Comparison of ENCODE assay signal across 9 mouse cellular contexts in the genomic region with DNA sequence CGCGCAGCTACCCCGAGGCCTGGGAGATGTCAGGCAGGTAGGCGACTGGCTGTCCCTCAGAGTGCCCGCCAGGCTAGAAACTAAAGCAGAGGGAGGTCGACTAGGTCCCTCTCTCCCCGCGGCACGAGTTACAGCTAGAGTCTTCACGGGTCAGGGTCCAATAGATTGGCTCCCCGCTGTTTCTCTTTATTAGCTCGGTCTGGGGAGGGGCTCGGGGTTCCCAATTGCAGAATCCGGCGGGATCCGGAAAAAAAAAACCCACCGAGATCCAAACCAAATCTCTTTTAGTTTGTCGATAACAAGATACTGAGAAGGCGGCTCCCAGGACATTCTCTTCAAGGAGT. TPM values are rescaled to one million over a fixed set of nuclear protein-coding genes. Genes with fewer than 3 reads are reported as not detected.
DNase-seq lines count a peak whose midpoint lies in the region; ATAC-seq lines count a peak whose summit lies in the region.
"Had no signal": no experiment of that assay in that cellular context is flagged by ENCODE, and none has a peak within 500 bp of the region (broad histone marks: within the 10 kb centered on the region; RNA-seq: fewer than 3 reads in every experiment).

No protein-coding gene starts in this region.

- no peak overlapping the region for H3K27ac ChIP-seq in heart, embryonic 14.5 days (replicated peaks in 1 of 2; ENCODE audit: control insufficient read depth in 1 of 2, insufficient read depth in 1 of 2, low read depth in 2 of 2, low read length in 2 of 2)
- no peak overlapping the region for H3K27ac ChIP-seq in hindbrain, embryonic 11.5 days (ENCODE audit: low read depth, low read length)
- H3K27ac ChIP-seq in midbrain, embryonic 10.5 days (replicated peaks): no peak overlapping the region; the same call in 1 of the 2 replicates

- peaks cover 4 to 23% of the 10 kb centered on the region in 2 experiments; a peak in 3 of 4 replicates for H3K4me1 ChIP-seq in heart, embryonic 14.5 days (ENCODE audit: control insufficient read depth in 2 of 2, insufficient read depth in 2 of 2, low read length in 2 of 2)
- peaks cover 8% of the 10 kb centered on the region; the same call in 1 of the 2 replicates for H3K4me1 ChIP-seq in hindbrain, embryonic 11.5 days (replicated peaks; ENCODE audit: control insufficient read depth, insufficient read depth, low read length)
- H3K4me1 ChIP-seq in midbrain, embryonic 10.5 days: peaks cover 25% of the 10 kb centered on the region

- peak overlapping the region; percentile 64 for H3K9ac ChIP-seq in heart, embryonic 14.5 days (ENCODE audit: low read length)
- H3K9ac ChIP-seq in hindbrain, embryonic 11.5 days (ENCODE audit: low read depth, low read length): 0 out of 2 replicates have a peak overlapping the region, but pooled peaks have one; percentile 37

- no peak for ATAC-seq in heart, embryonic 14.5 days (ENCODE audit: insufficient number of reproducible peaks, insufficient read depth, low FRiP score, low read depth)
- ATAC-seq in hindbrain, embryonic 11.5 days (ENCODE audit: low FRiP score): peak; percentile 49; the same call in 1 of the 2 replicates

- H3K27me3 ChIP-seq in heart, embryonic 14.5 days (ENCODE audit: control insufficient read depth, insufficient read depth, low read length): peaks cover 62% of the 10 kb centered on the region
- peaks cover 56% of the 10 kb centered on the region for H3K27me3 ChIP-seq in hindbrain, embryonic 11.5 days (ENCODE audit: control insufficient read depth, insufficient read depth, low read length)
- H3K27me3 ChIP-seq in midbrain, embryonic 10.5 days (ENCODE audit: low read depth, poor library complexity, severe bottlenecking): peaks cover 94% of the 10 kb centered on the region

- H3K9me3 ChIP-seq in heart, embryonic 14.5 days (ENCODE audit: control insufficient read depth, low read length): no peaks in the 10 kb centered on the region
- H3K9me3 ChIP-seq in hindbrain, embryonic 11.5 days (ENCODE audit: control insufficient read depth, low read length): no peaks in the 10 kb centered on the region
- no peaks in the 10 kb centered on the region for H3K9me3 ChIP-seq in midbrain, embryonic 10.5 days (replicated peaks)

- no peak for DNase-seq in heart, postnatal 4 days
- DNase-seq in R1 (ENCODE audit: low read depth, low spot score): peak; percentile 75
- no peak for DNase-seq in hindbrain, embryonic 11.5 days (ENCODE audit: low spot score)
- DNase-seq in midbrain, embryonic 10.5 days (ENCODE audit: low spot score): no peak
- no peak for DNase-seq in Muller cell, postnatal 12 days (ENCODE audit: inconsistent ontology term)
- no peak for DNase-seq in retina, embryonic 14.5 days (ENCODE audit: low spot score)
- no peak for DNase-seq in right cerebral cortex, adult 2 months (ENCODE audit: low spot score in 2 of 2)

- H3K4me2 ChIP-seq in heart, embryonic 14.5 days (ENCODE audit: low read length): peak overlapping the region; percentile 99
- H3K4me2 ChIP-seq in hindbrain, embryonic 11.5 days (replicated peaks; ENCODE audit: low read depth, low read length): peak overlapping the region; percentile 93

- H3K36me3 ChIP-seq in heart, embryonic 14.5 days (ENCODE audit: control insufficient read depth, insufficient read depth, low read length): no peaks in the 10 kb centered on the region
- no peaks in the 10 kb centered on the region for H3K36me3 ChIP-seq in hindbrain, embryonic 11.5 days (ENCODE audit: control insufficient read depth, insufficient read depth, low read length)
- no peaks in the 10 kb centered on the region for H3K36me3 ChIP-seq in midbrain, embryonic 10.5 days

- peak overlapping the region; percentile 50 to 62 for H3K4me3 ChIP-seq in heart, embryonic 14.5 days (ENCODE audit: control insufficient read depth in 1 of 2, insufficient read depth in 1 of 2, low read depth in 1 of 2, low read length in 2 of 2)
- peak overlapping the region; percentile 45 for H3K4me3 ChIP-seq in hindbrain, embryonic 11.5 days (ENCODE audit: low read depth, low read length)
- H3K4me3 ChIP-seq in midbrain, embryonic 10.5 days: peak overlapping the region; percentile 58

- WGBS in heart, embryonic 14.5 days: under 1% methylated on average over 19 of the region's 19 CpGs
- under 1% methylated on average over 19 of the region's 19 CpGs for WGBS in hindbrain, embryonic 11.5 days
- under 1% methylated on average over 19 of the region's 19 CpGs for WGBS in midbrain, embryonic 10.5 days

RNA-seq across cellular contexts. Expression of a gene that starts 0.5 kb away (rescaled TPM):
- 0.11 TPM in 1 of 2 replicates, not detected in the other for polyA plus RNA-seq in heart, embryonic 14.5 days (2014; fragmentation: Nextera tagmentation; extraction: Ambion mirVana)
- under 1 TPM in 1 of 2 experiments, not detected in 1; 0.10 TPM for total RNA-seq in heart, postnatal 4 days (2021)
- 0.25 and 0.32 TPM in 2 replicates for polyA plus RNA-seq in hindbrain, embryonic 11.5 days (2014; fragmentation: Nextera tagmentation; extraction: Ambion mirVana)
- polyA plus RNA-seq in midbrain, embryonic 10.5 days (2016; fragmentation: Nextera tagmentation; extraction: Ambion mirVana): 0.12 and 0.26 TPM in 2 replicates
- total RNA-seq: CH12.LX had no signal

RNA-seq across cellular contexts. Expression of a gene that starts 47.9 kb away (rescaled TPM):
- 83.8 and 85.3 TPM in 2 replicates for polyA plus RNA-seq in heart, embryonic 14.5 days (2014; fragmentation: Nextera tagmentation; extraction: Ambion mirVana)
- 100 to 1,000 TPM; 120 to 130 TPM for total RNA-seq in heart, postnatal 4 days (2021)
- polyA plus RNA-seq in hindbrain, embryonic 11.5 days (2014; fragmentation: Nextera tagmentation; extraction: Ambion mirVana): 241 and 243 TPM in 2 replicates
- 251 and 274 TPM in 2 replicates for polyA plus RNA-seq in midbrain, embryonic 10.5 days (2016; fragmentation: Nextera tagmentation; extraction: Ambion mirVana)
